Mouse (Mus musculus): ENCODE data around the gene Tvp23b. TPM values are rescaled to one million over a fixed set of nuclear protein-coding genes. Genes with fewer than 3 reads are reported as not detected.

The Tvp23b gene
- polyA plus RNA-seq, 1 experiment from 2014 or later = 55.0 TPM

GRCm38 (mm10) chr11:62913141-62913540 lies 33.9 kb downstream of the Tvp23b start:
- 93% methylated on average over 2 of the region's 2 CpGs for WGBS
- ATAC-seq = no peak

DNA sequence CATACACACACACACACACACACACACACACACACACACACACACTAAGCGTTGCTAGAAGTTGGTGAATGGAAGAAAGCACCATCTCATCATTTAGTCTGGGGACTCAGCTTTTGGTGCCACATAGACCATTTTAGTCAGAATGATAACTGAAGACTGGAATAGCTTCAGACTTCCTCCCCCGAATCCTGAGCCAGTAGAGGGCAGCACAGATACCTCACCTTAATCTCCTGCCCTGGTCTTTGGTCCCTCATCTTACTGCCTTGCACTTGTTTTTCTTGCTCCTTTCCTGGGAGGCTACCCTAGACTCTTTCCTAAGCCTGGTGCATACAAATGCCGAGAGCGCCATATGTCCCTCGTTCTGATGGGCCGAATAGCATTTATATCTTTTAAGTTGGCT lies 35.3 kb downstream of the Tvp23b start:
- Histone ChIP-seq H3K9ac (replicated peaks; ENCODE audit: low read depth, low read length) (no peak overlapping the region), H3K36me3 (ENCODE audit: control insufficient read depth, insufficient read depth) (no peaks in the 10 kb centered on the region), H3K27ac (ENCODE audit: low read length) (no peak overlapping the region), H3K27me3 (replicated peaks; ENCODE audit: control insufficient read depth, insufficient read depth, low read length) (no peaks in the 10 kb centered on the region), H3K4me1 (replicated peaks; ENCODE audit: control insufficient read depth, insufficient read depth, low read length) (no peaks in the 10 kb centered on the region), H3K4me3 (replicated peaks; ENCODE audit: low read length) (no peak overlapping the region), H3K4me2 (ENCODE audit: low read length) (no peak overlapping the region), H3K9me3 (ENCODE audit: control insufficient read depth, low read length) (no peaks in the 10 kb centered on the region)
- no peak for ATAC-seq
- WGBS = 63% methylated on average over 6 of the region's 6 CpGs

More at GRCm38 (mm10) chr11:62913141-62913540, 33.9 kb downstream of the Tvp23b start:
- Histone ChIP-seq H3K27ac (ENCODE audit: low read length) (no peak overlapping the region), H3K36me3 (ENCODE audit: control insufficient read depth, insufficient read depth) (no peaks in the 10 kb centered on the region), H3K9me3 (ENCODE audit: control insufficient read depth, low read length) (no peaks in the 10 kb centered on the region), H3K4me2 (ENCODE audit: low read length) (no peak overlapping the region), H3K4me3 (replicated peaks; ENCODE audit: low read length) (no peak overlapping the region), H3K9ac (replicated peaks; ENCODE audit: low read depth, low read length) (no peak overlapping the region), H3K4me1 (replicated peaks; ENCODE audit: control insufficient read depth, insufficient read depth, low read length) (no peaks in the 10 kb centered on the region), H3K27me3 (replicated peaks; ENCODE audit: control insufficient read depth, insufficient read depth, low read length) (no peaks in the 10 kb centered on the region)

GRCm38 (mm10) chr11:62915486-62915885 lies 36.2 kb downstream of the Tvp23b start:
- Histone ChIP-seq H3K4me1 (replicated peaks; ENCODE audit: control insufficient read depth, insufficient read depth, low read length) (peaks cover under 1% of the 10 kb centered on the region; the same call in 1 of the 2 replicates), H3K27me3 (replicated peaks; ENCODE audit: control insufficient read depth, insufficient read depth, low read length) (no peaks in the 10 kb centered on the region), H3K9me3 (ENCODE audit: control insufficient read depth, low read length) (no peaks in the 10 kb centered on the region), H3K27ac (ENCODE audit: low read length) (no peak overlapping the region), H3K4me2 (ENCODE audit: low read length) (no peak overlapping the region), H3K4me3 (replicated peaks; ENCODE audit: low read length) (no peak overlapping the region), H3K36me3 (ENCODE audit: control insufficient read depth, insufficient read depth) (no peaks in the 10 kb centered on the region), H3K9ac (replicated peaks; ENCODE audit: low read depth, low read length) (no peak overlapping the region)
- 98% methylated on average over 2 of the region's 2 CpGs for WGBS
- ATAC-seq = no peak

DNA sequence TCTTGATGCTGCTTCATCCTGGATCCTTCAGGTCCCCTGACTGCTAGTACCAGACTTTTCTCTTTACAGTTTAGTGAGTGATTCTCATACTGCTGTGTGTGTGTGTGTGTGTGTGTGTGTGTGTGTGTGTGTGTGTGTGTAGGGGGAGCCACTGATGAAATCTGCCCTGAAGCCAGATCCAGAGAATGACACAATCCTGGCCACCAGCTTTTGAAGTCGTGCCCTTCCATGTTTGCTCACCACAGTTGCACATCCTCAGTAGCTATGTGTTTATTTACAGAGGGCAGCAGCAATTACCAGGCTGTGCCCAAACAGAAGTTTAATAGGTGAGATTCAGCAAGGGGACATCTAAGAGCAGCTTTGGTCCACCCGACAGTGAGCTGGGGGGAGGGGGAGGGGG lies 37.5 kb downstream of the Tvp23b start:
- no peak overlapping the region for H3K9ac ChIP-seq (replicated peaks; ENCODE audit: low read depth, low read length)
- no peak overlapping the region for H3K4me2 ChIP-seq (ENCODE audit: low read length)
- no peaks in the 10 kb centered on the region for H3K9me3 ChIP-seq (ENCODE audit: control insufficient read depth, low read length)
- H3K4me3 ChIP-seq (replicated peaks; ENCODE audit: low read length) = no peak overlapping the region
- H3K27me3 ChIP-seq (replicated peaks; ENCODE audit: control insufficient read depth, insufficient read depth, low read length) = no peaks in the 10 kb centered on the region
- 38% methylated on average over 2 of the region's 2 CpGs for WGBS
- no peaks in the 10 kb centered on the region for H3K36me3 ChIP-seq (ENCODE audit: control insufficient read depth, insufficient read depth)
- peaks cover 7% of the 10 kb centered on the region for H3K4me1 ChIP-seq (replicated peaks; ENCODE audit: control insufficient read depth, insufficient read depth, low read length)
- no peak for ATAC-seq
- H3K27ac ChIP-seq (ENCODE audit: low read length) = no peak overlapping the region

DNA sequence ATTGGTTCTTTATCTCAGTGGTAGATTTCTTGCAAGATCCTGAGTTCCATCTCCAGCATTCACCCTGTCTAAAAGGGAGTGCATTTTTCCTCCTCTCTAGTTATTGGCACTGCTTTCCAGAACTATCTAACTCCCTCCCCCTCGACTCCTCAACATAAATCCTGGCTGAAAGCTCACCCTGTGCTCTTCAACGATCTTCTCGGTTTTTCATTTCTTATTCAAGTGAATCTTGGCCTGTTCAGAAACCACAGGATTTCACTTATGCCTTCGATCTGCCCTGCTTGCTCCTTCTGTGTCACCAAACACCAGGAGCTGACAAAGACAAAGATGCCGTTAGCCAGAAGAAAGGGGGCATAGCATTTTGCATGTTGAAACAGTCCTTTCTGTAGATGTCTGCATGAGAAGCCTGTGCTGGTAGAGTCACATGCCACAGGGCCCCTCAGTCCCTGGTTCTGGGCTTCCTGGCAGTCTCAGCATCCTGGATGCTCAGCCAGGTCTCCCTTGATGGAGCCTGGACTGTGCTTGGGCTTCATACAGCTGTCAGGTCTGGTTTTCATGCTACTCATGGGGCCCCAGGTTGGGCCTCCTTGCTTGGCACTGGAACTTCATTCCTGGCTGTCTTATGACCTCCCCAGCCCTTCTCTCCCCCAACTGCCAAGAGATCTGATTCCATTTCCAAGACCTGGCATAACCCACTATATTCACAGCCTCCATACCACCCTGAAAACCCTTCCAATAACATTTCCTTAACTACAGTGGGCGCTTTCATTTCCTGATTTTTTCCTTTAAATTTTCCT lies 40.9 kb downstream of the Tvp23b start:
- Histone ChIP-seq H3K4me1 (replicated peaks; ENCODE audit: control insufficient read depth, insufficient read depth, low read length) (peaks cover 7% of the 10 kb centered on the region), H3K9ac (replicated peaks; ENCODE audit: low read depth, low read length) (no peak overlapping the region), H3K36me3 (ENCODE audit: control insufficient read depth, insufficient read depth) (no peaks in the 10 kb centered on the region), H3K4me2 (ENCODE audit: low read length) (peak overlapping the region; percentile 45; the same call in 1 of the 2 replicates), H3K4me3 (replicated peaks; ENCODE audit: low read length) (0 out of 2 replicates have a peak overlapping the region, but pooled peaks have one; percentile 7), H3K27ac (ENCODE audit: low read length) (no peak overlapping the region), H3K27me3 (replicated peaks; ENCODE audit: control insufficient read depth, insufficient read depth, low read length) (no peaks in the 10 kb centered on the region), H3K9me3 (ENCODE audit: control insufficient read depth, low read length) (no peaks in the 10 kb centered on the region)
- WGBS = 72% methylated on average over 6 of the region's 6 CpGs
- ATAC-seq = no peak

- no peaks in the 10 kb centered on the region for H3K9me3 ChIP-seq (ENCODE audit: control insufficient read depth, low read length)
- WGBS = 17% methylated on average over 6 of the region's 6 CpGs
- peak overlapping the region; percentile 45 for H3K4me2 ChIP-seq (ENCODE audit: low read length)
- no peaks in the 10 kb centered on the region for H3K36me3 ChIP-seq (ENCODE audit: control insufficient read depth, insufficient read depth)
- H3K27me3 ChIP-seq (replicated peaks; ENCODE audit: control insufficient read depth, insufficient read depth, low read length) = no peaks in the 10 kb centered on the region
- peak overlapping the region; percentile 33; the same call in 1 of the 2 replicates for H3K9ac ChIP-seq (replicated peaks; ENCODE audit: low read depth, low read length)
- ATAC-seq = no peak; the same call in 1 of the 2 replicates
- no peak overlapping the region for H3K27ac ChIP-seq (ENCODE audit: low read length)
- peak overlapping the region; percentile 35 for H3K4me3 ChIP-seq (replicated peaks; ENCODE audit: low read length)
- peaks cover 7% of the 10 kb centered on the region for H3K4me1 ChIP-seq (replicated peaks; ENCODE audit: control insufficient read depth, insufficient read depth, low read length)
Measured at GRCm38 (mm10) chr11:62920743-62921050, 41.4 kb downstream of the Tvp23b start.

GRCm38 (mm10) chr11:62921052-62921977 lies 42.1 kb downstream of the Tvp23b start:
- WGBS = 31% methylated on average over 25 of the region's 25 CpGs
- Histone ChIP-seq H3K27me3 (replicated peaks; ENCODE audit: control insufficient read depth, insufficient read depth, low read length) (no peaks in the 10 kb centered on the region), H3K27ac (ENCODE audit: low read length) (peak overlapping the region; percentile 46; the same call in 1 of the 2 replicates), H3K4me3 (replicated peaks; ENCODE audit: low read length) (peak overlapping the region; percentile 35), H3K9me3 (ENCODE audit: control insufficient read depth, low read length) (no peaks in the 10 kb centered on the region), H3K9ac (replicated peaks; ENCODE audit: low read depth, low read length) (peak overlapping the region; percentile 33; the same call in 1 of the 2 replicates), H3K4me2 (ENCODE audit: low read length) (peak overlapping the region; percentile 45), H3K36me3 (ENCODE audit: control insufficient read depth, insufficient read depth) (no peaks in the 10 kb centered on the region), H3K4me1 (replicated peaks; ENCODE audit: control insufficient read depth, insufficient read depth, low read length) (peaks cover 7% of the 10 kb centered on the region)
- peak; percentile 93 for ATAC-seq

DNA sequence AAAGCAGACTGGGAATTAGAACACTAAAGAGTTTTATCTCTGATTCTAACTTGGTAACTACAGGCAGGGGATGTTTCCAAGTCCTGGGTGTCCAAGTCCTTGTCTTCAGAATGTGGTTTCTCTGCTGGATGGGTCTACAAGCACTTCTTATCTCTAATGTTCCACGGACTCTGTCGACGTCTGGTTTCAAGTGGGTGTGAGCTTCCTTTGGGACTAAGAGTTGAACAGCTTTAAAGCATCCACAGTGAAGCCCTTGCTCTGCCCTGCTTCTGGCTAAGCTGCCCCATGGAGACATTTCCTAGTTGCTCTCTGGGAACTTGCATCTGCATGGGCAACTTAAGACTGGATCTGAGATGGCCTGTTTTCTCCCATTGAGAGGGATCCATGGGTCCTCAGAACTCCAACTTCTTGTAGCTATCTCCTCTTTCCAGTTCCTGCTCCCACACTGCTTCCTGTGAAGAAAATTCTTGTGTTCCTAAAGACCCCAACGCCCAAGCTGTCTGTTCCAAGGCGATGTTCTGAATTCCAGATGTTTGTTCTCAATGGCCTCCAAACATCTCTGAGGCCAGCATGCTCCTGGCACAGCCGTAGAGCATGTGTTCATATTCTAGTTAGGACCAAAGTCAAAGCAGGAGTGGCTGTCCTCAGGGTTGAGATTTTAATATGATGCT lies 45.0 kb downstream of the Tvp23b start:
- Histone ChIP-seq H3K9ac (replicated peaks; ENCODE audit: low read depth, low read length) (no peak overlapping the region), H3K4me1 (replicated peaks; ENCODE audit: control insufficient read depth, insufficient read depth, low read length) (peaks cover 7% of the 10 kb centered on the region), H3K4me2 (ENCODE audit: low read length) (no peak overlapping the region), H3K9me3 (ENCODE audit: control insufficient read depth, low read length) (peaks cover 3% of the 10 kb centered on the region; the same call in 1 of the 2 replicates), H3K27ac (ENCODE audit: low read length) (no peak overlapping the region), H3K4me3 (replicated peaks; ENCODE audit: low read length) (no peak overlapping the region), H3K36me3 (ENCODE audit: control insufficient read depth, insufficient read depth) (no peaks in the 10 kb centered on the region), H3K27me3 (replicated peaks; ENCODE audit: control insufficient read depth, insufficient read depth, low read length) (no peaks in the 10 kb centered on the region)
- 93% methylated on average over 6 of the region's 6 CpGs for WGBS
- ATAC-seq = no peak

DNA sequence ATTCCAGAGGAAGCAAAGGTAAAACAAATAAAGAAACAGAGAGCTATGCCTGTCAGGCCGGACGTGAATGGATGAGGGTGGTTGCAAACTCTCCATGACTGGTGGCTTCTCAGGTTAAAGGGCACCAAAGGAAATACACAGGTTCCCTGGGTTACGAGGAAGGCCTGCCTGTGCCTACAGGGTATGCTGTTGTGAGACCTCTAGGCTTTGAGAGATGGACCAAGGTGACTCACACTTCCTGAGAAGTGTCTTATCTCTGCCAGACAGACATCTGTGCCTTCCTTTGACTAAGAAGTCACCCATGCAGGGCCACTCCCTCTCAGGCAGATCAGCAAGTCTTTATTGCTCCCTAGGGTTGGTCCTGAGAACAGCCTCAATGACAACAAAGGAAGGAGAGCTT lies 50.5 kb downstream of the Tvp23b start:
- Histone ChIP-seq H3K4me2 (ENCODE audit: low read length) (no peak overlapping the region), H3K27ac (ENCODE audit: low read length) (no peak overlapping the region), H3K27me3 (replicated peaks; ENCODE audit: control insufficient read depth, insufficient read depth, low read length) (no peaks in the 10 kb centered on the region), H3K4me1 (replicated peaks; ENCODE audit: control insufficient read depth, insufficient read depth, low read length) (no peaks in the 10 kb centered on the region), H3K9me3 (ENCODE audit: control insufficient read depth, low read length) (peaks cover 3% of the 10 kb centered on the region; the same call in 1 of the 2 replicates), H3K36me3 (ENCODE audit: control insufficient read depth, insufficient read depth) (no peaks in the 10 kb centered on the region), H3K4me3 (replicated peaks; ENCODE audit: low read length) (no peak overlapping the region), H3K9ac (replicated peaks; ENCODE audit: low read depth, low read length) (no peak overlapping the region)
- WGBS = 85% methylated on average over 3 of the region's 3 CpGs
- no peak for ATAC-seq

All from forebrain, embryonic 16.5 days (tissue).